In genomic region chr11:106675201-106675726, GRCm38 (mm10) we compare ENCODE assay signal across 8 mouse cellular contexts.
DNase-seq lines count a peak whose midpoint lies in the region; ATAC-seq lines count a peak whose summit lies in the region.

No protein-coding gene starts in this region.

- H3K9me3 ChIP-seq in forebrain, embryonic 13.5 days (replicated peaks): no peaks in the 10 kb centered on the region
- no peaks in the 10 kb centered on the region for H3K9me3 ChIP-seq in midbrain, embryonic 13.5 days

- 72% methylated on average over 10 of the region's 10 CpGs for WGBS in forebrain, embryonic 13.5 days
- WGBS in midbrain, embryonic 13.5 days: 76% methylated on average over 10 of the region's 10 CpGs

- H3K4me3 ChIP-seq in forebrain, embryonic 13.5 days: no peak overlapping the region
- no peak overlapping the region for H3K4me3 ChIP-seq in midbrain, embryonic 13.5 days (replicated peaks)

- intact Hi-C loops in heart, postnatal 36 days (cut with DNase I): no loop called here

- no peaks in the 10 kb centered on the region for H3K36me3 ChIP-seq in forebrain, embryonic 13.5 days (ENCODE audit: poor library complexity, severe bottlenecking)
- H3K36me3 ChIP-seq in midbrain, embryonic 13.5 days: no peaks in the 10 kb centered on the region

- H3K4me1 ChIP-seq in forebrain, embryonic 13.5 days: peaks cover 35% of the 10 kb centered on the region
- H3K4me1 ChIP-seq in midbrain, embryonic 13.5 days (replicated peaks): peaks cover 19% of the 10 kb centered on the region

- H3K9ac ChIP-seq in forebrain, embryonic 13.5 days: no peak overlapping the region
- no peak overlapping the region for H3K9ac ChIP-seq in midbrain, embryonic 13.5 days (replicated peaks)

- 0 out of 2 replicates have a peak overlapping the region, but pooled peaks have one; percentile 42 for H3K4me2 ChIP-seq in forebrain, embryonic 13.5 days
- no peak overlapping the region for H3K4me2 ChIP-seq in midbrain, embryonic 13.5 days (replicated peaks)

- no peak for ATAC-seq in forebrain, embryonic 13.5 days
- ATAC-seq in midbrain, embryonic 13.5 days: no peak

- DNase-seq in right cerebral cortex, postnatal 10 days (ENCODE audit: low spot score in 2 of 2): peak; percentile 48 to 56
- no peak for DNase-seq in right cerebral cortex, postnatal 14 days
- peak; percentile 69 to 73 for DNase-seq in heart, postnatal 36 days
- DNase-seq in kidney, postnatal 4 days: peak; percentile 35 to 53
- no peak for DNase-seq in natural killer cell, adult 2 months (ENCODE audit: low spot score in 2 of 2)
- no peak for DNase-seq in embryo, embryonic 11 days

- no peaks in the 10 kb centered on the region for H3K27me3 ChIP-seq in forebrain, embryonic 13.5 days
- H3K27me3 ChIP-seq in midbrain, embryonic 13.5 days: no peaks in the 10 kb centered on the region

- H3K27ac ChIP-seq in forebrain, embryonic 13.5 days: peak overlapping the region; percentile 92
- H3K27ac ChIP-seq in midbrain, embryonic 13.5 days: peak overlapping the region; percentile 79

Comparison
In these comparisons a context has a peak if more than half of its experiments do, and no peak if none do; other contexts are left out.
1. DNase-seq: peak in right cerebral cortex, postnatal 10 days (2 of 2), heart, postnatal 36 days (2 of 2) and kidney, postnatal 4 days (2 of 2); none in right cerebral cortex, postnatal 14 days (single experiment), natural killer cell, adult 2 months (0 of 2) and embryo, embryonic 11 days (single experiment).